ENCODE assay signal across 23 mouse cellular contexts in the genomic region with DNA sequence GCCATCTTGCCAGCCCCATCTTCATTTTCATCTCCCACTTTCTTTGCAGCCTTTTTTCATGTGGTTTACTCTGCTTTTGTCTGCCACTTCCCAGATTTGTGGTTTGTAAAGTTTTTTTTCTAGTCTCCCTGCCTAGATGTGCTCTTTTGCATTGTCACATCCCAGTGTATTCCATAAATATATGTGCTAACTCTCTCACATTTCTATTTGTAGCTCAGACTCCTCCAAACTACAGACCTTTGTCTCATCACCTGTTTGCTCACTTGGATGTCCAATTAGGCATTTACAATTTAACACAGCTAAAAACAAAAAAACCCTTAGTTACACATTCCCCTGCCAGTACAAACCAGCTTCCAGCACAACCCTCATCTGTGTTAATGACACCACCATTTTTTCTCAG. TPM values are rescaled to one million over a fixed set of nuclear protein-coding genes. Genes with fewer than 3 reads are reported as not detected.
"Had no signal": no experiment of that assay in that cellular context is flagged by ENCODE, and none has a peak within 500 bp of the region (broad histone marks: within the 10 kb centered on the region; RNA-seq: fewer than 3 reads in every experiment).

No protein-coding gene starts in this region.

- DNase-seq: lung, adult 18-20 months; lung, embryonic 14.5 days; lung, postnatal 10 days; lung, postnatal 4 days; right cerebral cortex, adult 18-20 months; right cerebral cortex, postnatal 25 days; right cerebral cortex, postnatal 4 days; spleen, adult 18-20 months; thymus, adult 2 months; thymus, postnatal 25 days; thymus, postnatal 4 days had no signal

RNA-seq across cellular contexts. Expression of gene Topaz1, which starts 13.0 kb away (rescaled TPM):
- total RNA-seq: megakaryocyte, adult 5-6 weeks; megakaryocyte-erythroid progenitor cell, adult 5-6 weeks had no signal
- polyA plus RNA-seq: lung, embryonic 14.5 days; lung, embryonic 16.5 days; midbrain, embryonic 10.5 days; midbrain, embryonic 12.5 days; midbrain, embryonic 14.5 days; midbrain, embryonic 16.5 days; myocyte; neural tube, embryonic 11.5 days; neural tube, embryonic 13.5 days; neural tube, embryonic 15.5 days; small intestine, adult 2 months; thymus, adult 2 months had no signal
